Mouse (Mus musculus): ENCODE results near the gene Gnai3.

DNA sequence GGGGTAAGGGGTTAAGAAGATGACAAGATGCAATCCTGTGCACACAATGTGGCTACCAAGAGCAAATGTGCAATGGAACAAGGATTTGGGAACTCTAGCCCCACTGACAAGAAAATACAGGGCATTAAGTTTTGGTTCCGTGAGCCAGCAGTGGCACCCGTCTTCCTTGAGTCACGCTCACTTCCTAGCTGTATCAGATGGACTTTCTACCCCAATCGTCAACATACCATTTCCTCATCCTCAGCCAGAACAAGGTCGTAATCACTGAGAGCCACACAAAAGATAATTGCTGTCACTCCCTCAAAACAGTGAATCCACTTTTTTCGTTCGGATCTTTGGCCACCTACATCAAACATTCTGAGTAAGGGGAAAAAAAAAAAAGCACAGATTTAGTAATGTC lies 33.7 kb downstream of the Gnai3 start:
- TF ChIP-seq POLR2A (IDR thresholded peaks at IDR 0.05; ENCODE audit: insufficient read length, low read depth) (no peak), POLR2AphosphoS2 (IDR thresholded peaks at IDR 0.05; ENCODE audit: insufficient read length, low read depth) (no peak), USF1 (IDR thresholded peaks at IDR 0.05; ENCODE audit: low read depth) (no peak)
